Mouse (Mus musculus): Measurements from ENCODE around the gene Eaf1.

Gene Eaf1

GRCm38 (mm10) chr14:31510322-31510721, 16.1 kb downstream of the Eaf1 start:
- peak; percentile 41; the same call in 1 of the 2 replicates for ATAC-seq (ENCODE audit: low TSS enrichment)

DNA sequence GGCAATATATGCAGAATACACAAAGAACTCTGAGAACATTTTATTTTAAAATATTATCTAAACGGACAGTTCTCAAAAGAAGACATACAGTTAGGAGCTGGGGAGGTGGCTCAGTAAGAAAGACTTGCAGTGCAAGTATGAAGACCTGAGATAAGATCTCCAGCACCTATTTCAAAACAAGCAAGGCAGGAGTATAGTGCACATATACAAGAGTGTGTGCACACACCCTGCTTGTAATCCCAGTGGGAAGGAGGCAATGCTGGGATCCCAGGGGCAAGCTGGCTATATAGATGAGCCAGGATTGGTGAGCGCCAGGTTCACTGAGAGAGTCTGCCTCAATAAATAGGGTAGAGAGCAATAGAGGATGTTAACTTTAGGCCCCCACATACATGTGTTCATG, 21.7 kb downstream of the Eaf1 start:
- ATAC-seq (ENCODE audit: low TSS enrichment): no peak

- peak; percentile 69; the same call in 1 of the 2 replicates for ATAC-seq (ENCODE audit: low TSS enrichment)
These were observed 25.0 kb downstream of the Eaf1 start for GRCm38 (mm10) chr14:31519165-31519564.

GRCm38 (mm10) chr14:31521318-31521717, 27.1 kb downstream of the Eaf1 start:
- ATAC-seq (ENCODE audit: low TSS enrichment): no peak

GRCm38 (mm10) chr14:31525040-31525810, 31.0 kb downstream of the Eaf1 start:
- no peak for ATAC-seq (ENCODE audit: low TSS enrichment)

DNA sequence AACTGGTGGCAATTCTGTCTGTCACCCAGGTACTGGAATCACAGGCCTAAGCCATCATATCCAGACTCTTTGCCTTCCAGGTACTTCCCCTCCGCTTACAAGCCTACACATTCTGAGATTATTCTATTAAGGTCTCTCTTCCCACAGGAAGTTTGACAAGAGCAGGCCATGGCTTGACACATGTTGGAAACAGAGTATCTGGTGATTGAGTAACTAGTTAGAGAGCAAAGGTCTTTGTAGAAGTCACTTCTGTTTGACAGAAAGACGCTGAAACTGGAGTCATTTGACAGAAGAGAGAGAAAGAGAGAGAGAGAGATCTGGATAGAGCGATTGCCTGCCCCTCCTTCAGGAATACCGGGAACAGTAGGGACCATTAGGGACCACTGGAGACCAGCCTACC, 36.6 kb downstream of the Eaf1 start:
- ATAC-seq (ENCODE audit: low TSS enrichment): no peak

DNA sequence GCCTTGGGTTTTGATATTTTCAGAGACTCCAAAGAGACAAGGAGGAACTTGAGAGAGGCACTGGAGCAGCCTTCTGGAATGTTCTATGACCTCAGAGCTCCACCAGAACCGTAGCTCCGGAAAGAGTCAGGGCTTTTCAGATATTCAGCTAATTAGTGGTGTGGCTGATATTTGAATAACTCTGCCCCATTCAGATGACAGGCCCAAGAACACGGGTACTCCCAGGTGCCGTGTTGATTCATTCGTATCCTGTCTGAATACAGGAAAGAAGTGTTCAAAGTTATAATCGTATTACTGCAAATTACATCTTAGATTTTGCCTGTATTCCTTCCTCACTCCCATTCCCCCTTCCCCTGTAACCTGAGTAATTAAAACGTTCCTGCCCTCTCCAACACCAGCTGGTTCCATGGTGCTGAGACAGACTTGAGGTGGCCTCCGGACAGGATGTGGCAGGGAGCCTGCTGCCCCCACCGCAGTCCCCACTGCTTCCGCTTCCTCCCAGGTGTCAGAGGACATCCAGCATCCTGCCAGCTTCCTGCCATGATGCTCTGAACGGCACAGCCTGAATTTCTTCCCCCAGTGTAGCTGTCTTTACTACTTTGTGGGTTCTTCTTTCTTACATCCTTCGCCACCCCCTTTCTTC, 37.4 kb downstream of the Eaf1 start:
- no peak for ATAC-seq (ENCODE audit: low TSS enrichment)

- ATAC-seq (ENCODE audit: low TSS enrichment): no peak
These were observed 38.5 kb downstream of the Eaf1 start for GRCm38 (mm10) chr14:31532656-31533055.

GRCm38 (mm10) chr14:31537298-31537697, 43.1 kb downstream of the Eaf1 start:
- no peak for ATAC-seq (ENCODE audit: low TSS enrichment)

DNA sequence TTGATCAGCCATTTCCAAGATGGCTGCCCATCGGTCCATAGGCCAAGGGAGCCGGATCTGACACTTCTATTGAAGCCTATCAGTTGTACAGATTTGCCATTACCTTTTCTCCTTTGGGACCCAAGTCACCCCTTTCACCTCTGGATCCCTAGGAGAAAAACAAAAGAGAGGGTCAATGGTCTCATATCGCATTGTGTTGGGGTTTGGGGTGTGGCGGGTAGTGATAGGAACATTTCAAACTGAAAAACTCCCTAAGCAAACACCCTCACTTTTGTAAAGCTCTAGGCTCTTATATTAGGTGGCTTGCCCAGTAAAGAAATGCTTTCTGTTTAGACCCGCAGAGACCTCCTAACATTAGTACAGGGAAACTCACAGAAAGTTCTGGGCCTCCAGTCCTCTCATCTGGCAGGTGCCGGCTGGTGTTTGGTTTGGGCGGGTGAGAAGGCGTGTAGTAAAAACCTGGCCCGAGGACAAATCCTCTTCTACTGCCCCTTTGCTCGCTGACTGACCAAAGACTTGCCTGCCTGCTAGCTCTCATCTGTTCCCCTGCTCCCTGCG, 49.8 kb downstream of the Eaf1 start:
- ATAC-seq (ENCODE audit: low TSS enrichment): no peak

GRCm38 (mm10) chr14:31555021-31555420, 60.8 kb downstream of the Eaf1 start:
- ATAC-seq (ENCODE audit: low TSS enrichment): no peak

DNA sequence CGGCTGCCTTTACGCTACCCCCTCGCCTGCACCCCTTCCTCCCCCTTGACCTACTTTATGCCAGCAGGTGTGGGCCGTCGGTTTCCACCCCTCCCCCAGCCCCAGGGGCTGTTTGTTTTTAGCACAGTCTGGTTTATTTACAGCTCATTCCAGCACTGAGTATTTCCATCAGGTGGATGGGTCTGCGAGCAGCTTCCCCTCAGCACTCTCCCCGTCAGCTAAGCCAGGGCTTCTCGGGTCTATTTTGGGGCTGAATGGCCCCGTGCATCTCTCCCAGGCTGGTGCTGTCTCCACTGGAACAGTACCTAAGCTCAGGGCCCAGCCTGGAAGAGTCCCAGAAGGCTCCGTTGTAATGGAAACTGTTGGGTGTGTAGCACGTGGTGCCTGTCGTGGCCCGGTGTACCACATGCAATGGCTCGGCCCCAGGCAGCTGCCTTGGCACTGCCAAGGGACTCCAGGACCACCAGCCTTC, 61.8 kb downstream of the Eaf1 start:
- peak; percentile 31; the same call in 1 of the 2 replicates for ATAC-seq (ENCODE audit: low TSS enrichment)

- ATAC-seq (ENCODE audit: low TSS enrichment): no peak
These were observed 62.5 kb downstream of the Eaf1 start for GRCm38 (mm10) chr14:31556526-31557260.

DNA sequence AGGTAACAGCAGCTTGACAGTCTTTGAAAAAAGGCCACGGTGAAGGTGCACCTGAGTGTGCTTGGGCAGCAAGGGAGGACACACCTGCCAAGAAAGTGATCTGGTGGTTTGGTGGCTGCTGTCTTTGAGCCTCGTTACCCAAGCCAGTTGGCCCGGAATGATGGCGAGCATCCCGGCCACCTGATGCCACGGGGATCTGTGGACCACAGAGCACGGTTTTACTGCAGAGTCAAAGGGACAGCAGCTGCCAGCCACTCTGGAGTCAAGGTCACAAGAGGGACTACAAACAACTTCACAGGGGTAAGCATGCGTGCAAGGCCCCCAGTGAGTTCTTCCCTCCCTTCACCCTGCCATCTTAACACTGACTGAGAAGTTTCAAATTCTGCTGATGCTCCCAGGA, 63.1 kb downstream of the Eaf1 start:
- ATAC-seq (ENCODE audit: low TSS enrichment): no peak

DNA sequence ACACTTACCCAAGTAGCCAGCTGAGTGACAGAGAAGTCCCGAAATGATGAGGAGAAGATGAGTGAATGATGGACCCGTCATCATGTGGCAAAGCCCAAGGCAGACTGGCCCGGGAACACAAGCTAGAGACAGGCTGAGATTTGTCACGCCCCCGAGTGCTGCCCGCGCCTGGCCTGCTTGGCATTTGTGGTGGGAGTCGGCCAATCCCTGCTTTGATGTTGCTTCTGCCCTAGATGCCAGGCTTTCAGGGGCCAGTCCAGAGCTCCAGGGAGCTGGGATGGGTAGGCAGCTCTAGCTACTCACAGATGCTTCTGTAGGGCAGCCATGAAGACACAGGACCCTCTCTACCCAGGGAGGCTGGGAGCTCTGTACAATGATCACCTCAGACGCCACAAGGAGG, 63.6 kb downstream of the Eaf1 start:
- ATAC-seq (ENCODE audit: low TSS enrichment): no peak

- no peak for ATAC-seq (ENCODE audit: low TSS enrichment)
These were observed 65.0 kb downstream of the Eaf1 start for GRCm38 (mm10) chr14:31559216-31559615.

Measured in frontal cortex, adult (tissue).